Mouse (Mus musculus) right cerebral cortex, adult 18-20 months (tissue): ENCODE results near the gene Mki67.

ENCODE experiments used
- DNase-seq: peaks from one replicate; pipeline ENCODE4 v3.0.0; 2022; ENCODE audit warnings: mixed read lengths

Mki67 gene

DNA sequence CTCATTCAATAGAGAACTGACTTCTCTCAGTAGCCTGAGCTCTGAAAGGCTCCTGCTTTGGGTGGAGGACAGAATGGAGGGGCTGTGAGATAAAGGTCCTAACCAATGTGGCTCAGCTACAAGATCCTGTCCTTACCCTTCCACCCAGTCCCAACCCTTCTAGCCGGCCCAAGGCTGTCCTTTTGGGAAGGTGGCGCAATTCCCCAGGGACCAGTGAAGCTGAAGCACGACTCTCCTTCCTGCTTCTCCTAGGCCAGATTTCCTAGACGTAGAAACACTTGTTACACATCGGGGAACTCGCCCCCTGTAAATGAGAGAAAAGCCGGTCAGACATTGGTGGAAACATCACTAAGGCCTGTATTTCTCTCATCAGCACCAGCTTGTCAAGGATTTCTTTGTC, 52.0 kb downstream of the Mki67 start:
- no peak for DNase-seq

GRCm38 (mm10) chr7:135660314-135660713, 55.8 kb downstream of the Mki67 start:
- no peak for DNase-seq

DNA sequence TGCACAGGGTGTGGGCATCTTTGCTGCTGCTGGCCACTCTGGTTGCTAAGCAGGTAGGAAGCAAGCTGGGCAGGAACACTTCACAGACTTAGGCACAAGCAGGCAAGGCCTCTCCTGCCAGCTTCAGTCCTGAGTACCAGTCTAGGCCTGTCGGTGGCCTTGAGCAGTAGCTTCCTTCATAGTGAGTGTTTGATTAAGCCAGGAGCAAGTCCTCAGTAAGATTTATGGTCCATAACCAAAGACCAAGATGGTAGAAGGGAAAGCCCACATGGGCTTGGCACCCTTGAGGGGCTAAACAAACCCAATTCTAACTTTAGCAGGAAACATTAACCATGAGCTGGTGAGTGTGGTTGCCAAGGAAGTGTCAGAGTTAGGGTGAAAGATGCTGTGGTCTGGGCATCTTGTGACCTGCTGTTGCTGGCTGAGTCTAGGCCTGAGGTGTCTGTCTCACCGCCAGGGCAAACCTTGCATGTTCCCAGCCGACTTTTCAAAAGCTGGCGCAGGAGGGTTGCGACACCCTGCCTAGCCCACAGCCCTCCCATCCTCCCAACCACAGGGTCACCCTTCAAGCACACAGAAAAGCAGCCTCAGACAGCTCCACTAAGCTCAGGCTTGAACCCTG, 56.7 kb downstream of the Mki67 start:
- DNase-seq: no peak

DNA sequence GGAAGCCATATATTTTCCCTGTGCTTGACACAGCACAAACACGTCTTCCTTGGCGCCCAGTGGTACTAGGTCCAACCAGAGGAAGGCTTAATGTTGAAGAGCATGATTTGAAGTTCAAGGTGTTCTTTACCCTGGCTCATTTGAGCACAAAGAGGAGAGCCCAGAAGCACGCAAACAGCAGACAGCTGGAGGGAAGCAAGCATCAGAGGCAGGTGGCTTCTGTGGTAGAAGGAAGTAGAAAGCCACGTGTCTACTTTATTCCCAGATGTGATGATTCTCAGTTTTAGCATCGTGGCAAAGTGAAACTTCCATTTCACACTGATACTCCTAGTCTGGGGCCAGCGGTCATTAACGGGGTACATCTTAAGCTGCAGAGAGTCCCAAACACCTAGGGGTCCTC, 58.0 kb downstream of the Mki67 start:
- no peak for DNase-seq

- DNase-seq: no peak
These were observed 61.0 kb downstream of the Mki67 start for GRCm38 (mm10) chr7:135655113-135655512.

- DNase-seq: no peak
These were observed 61.9 kb downstream of the Mki67 start for GRCm38 (mm10) chr7:135654288-135654687.

DNA sequence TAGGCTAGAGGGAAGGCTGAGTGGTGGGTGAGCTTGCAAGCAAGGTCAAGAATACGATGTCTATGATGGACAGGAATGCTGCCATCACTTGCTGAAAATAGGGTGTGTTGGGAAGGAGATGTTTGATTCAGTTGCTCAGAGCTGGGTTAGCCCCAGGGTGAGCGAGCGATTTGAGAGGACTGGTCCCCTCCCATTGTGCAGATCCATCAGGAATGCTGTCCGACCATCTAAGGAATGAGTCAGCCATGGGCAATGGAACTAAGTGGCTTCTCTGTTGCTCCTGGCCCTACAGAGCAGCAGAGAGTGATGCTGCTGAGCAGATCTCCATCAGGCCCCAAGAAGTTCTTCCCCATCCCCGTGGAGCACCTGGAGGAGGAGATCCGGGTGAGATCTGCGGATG, 62.6 kb downstream of the Mki67 start:
- no peak for DNase-seq

DNA sequence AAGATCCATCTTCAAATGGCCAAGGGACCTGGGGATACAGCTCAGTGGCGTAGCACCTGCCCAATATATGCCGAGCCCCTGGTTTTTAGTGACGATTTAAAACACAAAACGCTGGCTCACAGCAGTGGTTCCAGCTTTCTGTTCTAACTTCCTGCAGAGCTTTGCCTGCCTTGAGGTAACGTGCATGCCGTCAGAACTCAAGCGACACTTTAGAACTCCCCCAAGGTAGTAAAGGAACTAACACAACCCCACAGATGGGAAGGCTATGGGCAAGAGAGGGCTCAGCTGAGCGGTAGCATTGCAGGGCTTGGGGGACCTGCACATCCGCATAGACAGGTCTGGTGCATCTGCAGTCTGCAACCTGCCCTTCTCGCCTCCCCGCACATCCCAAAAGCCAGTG, 63.4 kb downstream of the Mki67 start:
- no peak for DNase-seq

GRCm38 (mm10) chr7:135651831-135652511, 64.2 kb downstream of the Mki67 start:
- no peak for DNase-seq

GRCm38 (mm10) chr7:135650061-135650460, 66.1 kb downstream of the Mki67 start:
- no peak for DNase-seq

- no peak for DNase-seq
These were observed 66.9 kb downstream of the Mki67 start for GRCm38 (mm10) chr7:135649306-135649705.

DNA sequence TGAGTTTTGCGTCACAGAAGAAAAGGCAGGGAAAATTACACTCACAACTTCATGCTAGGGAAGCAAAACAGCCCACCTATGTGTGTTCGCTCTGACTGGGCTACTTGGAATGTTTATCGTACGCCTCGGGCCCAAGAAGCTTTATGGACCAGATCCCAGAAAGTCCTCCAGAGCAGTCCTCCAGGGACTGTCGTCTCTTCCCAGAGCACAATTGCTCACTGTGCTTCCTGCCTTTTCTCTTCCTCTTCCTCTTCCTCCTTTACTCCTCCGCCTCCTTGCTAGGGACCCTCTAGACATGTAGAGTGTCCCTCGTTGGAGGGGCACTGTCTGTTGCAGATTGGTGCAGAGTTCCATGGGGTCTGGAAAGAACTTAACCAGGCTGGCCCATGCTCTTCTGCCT, 67.3 kb downstream of the Mki67 start:
- DNase-seq: no peak

- no peak for DNase-seq
These were observed 69.2 kb downstream of the Mki67 start for GRCm38 (mm10) chr7:135646976-135647375.

- DNase-seq: no peak
These were observed 71.7 kb downstream of the Mki67 start for GRCm38 (mm10) chr7:135644452-135644851.

GRCm38 (mm10) chr7:135641698-135642507, 74.3 kb downstream of the Mki67 start:
- DNase-seq: peak; percentile 71
